Mouse (Mus musculus) natural killer cell, adult 2 months (primary cell): ENCODE data around the gene Peli2.

ENCODE experiments used
- DNase-seq, 2 experiments: peaks; one replicate each; pipeline ENCODE4 v3.0.0; 2022; ENCODE audit warnings: low spot score in 2 of 2

The Peli2 gene

DNA sequence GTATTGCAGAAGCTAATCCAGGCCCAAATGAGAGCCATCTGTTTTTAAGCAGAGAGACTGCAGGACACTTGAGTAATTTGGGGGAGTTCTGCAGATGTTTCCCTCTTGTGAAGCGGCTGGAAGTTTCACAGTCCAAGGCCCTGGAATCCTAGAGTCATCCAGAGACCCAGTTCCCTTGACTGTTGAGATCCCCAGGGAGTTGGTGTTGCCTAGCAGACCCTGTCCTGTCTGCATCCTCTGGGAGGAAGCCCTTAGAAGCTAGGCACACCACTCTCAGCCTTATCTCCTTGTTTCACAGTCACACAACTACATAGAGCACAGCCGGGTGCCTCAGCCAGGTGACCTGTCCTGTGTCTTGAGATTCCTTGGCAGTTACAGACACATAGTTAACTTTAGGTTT lies 30.9 kb downstream of the Peli2 start:
- DNase-seq, result no peak

DNA sequence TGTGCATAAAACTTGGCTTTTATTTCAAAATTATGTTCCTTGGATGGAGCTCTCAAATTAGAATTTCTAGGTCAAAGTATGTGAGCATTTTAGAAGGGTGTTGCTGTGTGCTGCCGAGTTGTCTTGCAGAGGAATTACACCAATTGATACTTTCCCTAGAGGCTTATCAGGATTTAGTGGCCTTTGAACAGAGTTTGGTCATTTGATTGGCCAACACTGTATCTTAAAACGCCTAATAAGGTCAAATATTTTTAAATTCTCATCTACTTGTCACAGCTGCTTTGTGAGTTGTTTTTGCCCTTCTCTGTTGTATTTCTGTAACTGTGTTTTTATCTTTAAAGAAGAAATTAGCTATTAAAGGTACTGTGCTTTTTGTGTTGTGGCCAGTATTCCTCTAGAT lies 32.4 kb downstream of the Peli2 start:
- DNase-seq, result no peak

DNA sequence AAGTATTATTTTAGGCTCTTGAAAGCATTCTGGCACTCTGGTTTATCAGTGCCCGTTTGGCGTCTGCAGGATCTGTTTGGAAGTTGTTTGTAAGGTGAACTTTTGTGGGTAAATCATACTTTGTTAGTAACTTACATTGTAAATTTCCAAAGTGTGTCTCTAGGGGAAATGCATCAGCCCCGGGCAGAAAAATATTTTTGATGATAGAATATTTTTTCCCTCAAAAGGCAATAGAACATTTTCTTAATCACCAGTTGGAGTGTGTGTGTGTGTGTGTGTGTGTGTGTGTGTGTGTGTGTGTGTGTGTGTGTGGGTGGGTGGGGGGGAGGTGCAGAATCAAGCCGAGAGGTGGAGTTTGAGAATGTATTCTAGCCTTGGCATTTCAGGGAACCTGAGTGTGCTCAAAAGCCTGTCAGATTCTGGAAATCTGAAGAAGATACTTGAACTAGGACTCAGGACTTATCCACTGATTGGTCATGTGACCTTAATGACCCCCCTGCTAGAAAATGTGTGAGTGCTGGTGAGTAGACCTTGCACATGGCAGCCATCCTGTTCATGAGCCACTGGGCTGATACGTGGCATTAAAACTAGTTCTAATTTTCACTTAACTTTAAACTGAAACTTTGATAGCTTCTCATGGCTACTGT lies 33.4 kb downstream of the Peli2 start:
- no peak for DNase-seq

DNA sequence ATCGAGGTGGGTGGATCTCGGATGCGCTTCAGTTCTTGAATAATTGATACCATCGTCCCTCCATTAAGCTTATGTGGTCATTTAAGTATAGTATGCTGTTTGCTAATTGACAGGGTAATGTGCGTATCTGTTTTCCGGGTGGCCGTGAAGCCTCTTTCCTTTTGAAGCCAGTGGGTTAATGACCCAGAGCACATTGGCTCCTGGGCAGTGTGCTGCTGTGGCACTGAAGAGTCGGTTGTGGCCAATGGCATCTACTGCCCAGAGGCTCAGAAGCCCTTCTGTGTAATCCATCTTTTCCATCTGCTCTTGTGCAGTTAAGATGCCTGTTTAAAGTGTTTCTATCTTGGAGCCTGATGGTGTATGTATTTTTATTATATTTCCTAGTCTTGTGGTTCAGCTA lies 34.0 kb downstream of the Peli2 start:
- no peak for DNase-seq

DNA sequence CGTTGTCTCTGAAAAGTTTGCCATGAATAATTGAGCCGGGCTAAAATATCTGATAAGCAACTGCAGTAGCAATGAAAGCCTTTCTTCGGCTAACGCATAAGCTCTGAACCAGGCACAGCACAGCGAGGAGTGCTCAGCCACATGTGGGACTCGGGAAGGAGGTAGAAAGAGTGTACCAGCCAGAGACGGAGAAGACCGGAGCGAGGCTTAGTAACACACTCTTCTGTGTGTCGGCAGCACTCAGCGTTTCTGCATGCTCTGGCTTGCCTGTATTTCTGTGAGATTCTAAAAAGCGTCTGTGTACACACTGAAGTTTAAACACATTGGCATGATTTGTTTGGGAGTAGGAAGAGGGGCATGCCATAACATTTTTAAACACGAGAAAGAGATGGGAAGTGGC lies 34.5 kb downstream of the Peli2 start:
- DNase-seq, result no peak

DNA sequence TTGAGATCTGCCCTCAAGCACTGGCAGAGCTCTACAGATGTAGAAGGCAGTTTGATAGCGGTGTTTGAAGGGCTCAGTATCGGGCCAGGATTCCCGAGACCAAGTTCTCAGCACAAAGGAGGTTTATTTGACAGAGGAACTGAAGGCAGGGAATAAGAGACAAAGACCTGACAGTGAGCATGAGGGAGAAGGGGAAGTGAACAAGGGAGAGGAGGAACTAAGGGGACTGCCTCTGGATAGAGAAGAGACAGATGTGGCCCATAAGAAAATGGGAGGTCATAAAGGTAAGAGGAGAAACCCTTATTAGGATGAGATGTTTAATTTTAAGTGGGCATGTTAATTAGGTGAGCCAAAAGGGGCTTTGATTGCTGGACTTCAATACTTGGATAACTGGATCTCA lies 36.5 kb downstream of the Peli2 start:
- DNase-seq, result no peak

DNA sequence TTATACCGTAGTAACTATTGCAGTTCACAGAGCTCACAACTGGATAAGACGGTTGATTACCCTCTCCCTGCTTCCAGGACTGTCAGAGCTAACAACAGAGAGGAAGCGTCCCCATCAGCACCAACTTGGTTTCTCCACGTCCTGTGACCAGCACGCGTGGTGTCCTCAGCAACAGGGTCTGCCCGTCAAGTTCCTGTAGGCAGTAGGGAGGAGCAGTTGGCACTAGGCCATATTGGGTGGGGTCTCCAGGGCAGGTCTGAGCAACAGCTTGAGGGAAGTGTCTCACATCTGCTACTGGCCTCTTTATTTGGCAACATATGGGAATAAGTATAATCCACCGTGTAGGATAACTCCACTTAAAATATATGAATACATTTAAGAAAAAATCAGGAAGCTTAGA lies 37.2 kb downstream of the Peli2 start:
- DNase-seq, result no peak

DNA sequence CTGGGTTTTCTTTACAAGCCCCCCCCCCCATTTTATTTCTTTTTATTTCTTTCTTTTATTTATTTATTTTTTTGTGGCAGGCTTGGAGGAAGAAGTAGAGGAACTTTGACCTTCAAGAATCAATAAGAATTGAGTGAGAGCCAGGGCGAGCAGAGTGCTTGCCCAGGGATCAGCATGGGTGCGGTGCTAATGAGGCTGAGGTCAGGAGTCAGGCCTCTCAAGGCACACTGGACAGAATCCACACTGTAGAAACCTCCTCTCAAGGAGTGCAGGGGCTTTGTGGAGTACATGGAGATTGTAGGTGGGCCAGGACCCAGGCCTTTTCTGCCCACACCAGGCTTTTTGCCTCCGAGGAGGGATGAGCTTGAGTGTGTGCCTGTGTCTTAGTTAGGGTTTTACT lies 38.8 kb downstream of the Peli2 start:
- no peak for DNase-seq

DNA sequence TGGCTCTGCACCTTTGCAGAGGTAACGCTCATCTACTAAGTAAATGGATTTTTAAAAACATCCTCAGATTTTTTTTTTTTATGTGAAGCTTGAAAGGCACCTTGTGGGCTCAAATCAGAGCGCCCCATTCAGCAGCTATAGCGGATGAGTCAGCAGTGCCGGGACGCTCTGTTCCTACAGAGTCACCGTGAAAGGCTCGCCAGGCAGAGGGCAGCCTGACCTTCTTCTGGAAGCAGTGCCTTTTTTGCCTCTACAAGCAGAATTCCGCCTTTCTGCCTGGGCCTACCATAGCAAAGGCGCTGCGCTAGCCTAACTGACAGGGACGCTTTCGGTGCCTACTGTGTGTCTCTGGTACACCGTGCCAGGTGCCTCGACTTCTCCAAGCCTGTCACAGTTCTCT lies 41.8 kb downstream of the Peli2 start:
- no peak for DNase-seq

DNA sequence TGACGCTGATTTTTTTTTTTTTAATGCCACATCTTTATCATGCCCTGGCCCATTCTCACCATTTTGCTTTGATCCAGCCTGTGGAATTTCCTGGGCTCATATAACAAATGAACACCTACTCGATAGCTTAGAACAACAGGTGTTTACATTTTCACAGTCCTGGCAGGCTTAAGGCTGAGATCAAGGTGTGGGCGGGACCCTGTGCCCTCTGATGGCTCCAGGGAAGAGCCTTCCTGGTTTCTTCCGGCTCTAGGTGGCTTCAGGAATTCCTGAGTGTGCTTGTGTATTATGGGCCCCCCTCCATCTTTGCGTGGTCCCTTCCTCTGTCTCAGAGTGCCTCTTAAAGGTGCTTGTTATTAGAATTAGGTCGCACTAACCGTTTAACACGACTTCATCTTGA lies 44.3 kb downstream of the Peli2 start:
- DNase-seq, result no peak

DNA sequence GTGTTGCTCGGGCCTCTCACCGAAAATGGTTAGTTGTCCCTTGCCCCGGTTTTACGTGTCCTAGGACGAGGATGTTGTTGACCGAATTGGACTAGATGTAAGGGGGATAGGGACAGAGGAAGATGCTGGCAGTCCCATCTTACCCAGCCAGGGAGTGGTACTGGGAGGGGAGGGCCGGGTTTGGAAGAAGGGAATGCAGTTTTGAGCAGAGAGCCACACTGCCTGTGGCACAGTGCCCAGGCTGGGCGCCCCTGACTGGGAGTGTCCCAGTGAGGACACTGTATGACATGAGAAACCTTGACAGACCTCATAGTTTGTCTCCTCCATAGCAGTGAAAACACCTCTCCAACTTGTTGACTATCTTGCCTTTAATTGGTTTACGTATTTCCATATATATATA lies 45.8 kb downstream of the Peli2 start:
- DNase-seq, result no peak

DNA sequence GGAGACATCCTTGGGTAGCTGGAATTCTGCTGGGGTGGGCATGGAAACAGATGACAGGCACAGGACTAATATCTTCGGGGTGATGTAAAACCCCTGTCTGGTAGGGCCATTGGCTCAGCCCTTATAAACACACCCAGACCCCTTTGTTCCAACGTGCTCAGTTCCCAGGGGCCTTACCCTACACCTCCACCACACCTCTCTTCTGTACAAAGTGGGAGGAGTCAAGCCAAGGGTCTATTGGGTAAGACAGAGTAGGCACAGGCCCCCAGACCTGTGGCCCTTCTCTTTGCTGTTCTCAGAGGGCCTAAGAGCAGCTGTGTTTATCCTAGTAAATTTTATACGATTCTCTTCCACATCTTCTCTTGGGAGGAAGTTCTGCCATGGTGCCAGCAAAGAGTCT lies 46.4 kb downstream of the Peli2 start:
- no peak for DNase-seq

DNA sequence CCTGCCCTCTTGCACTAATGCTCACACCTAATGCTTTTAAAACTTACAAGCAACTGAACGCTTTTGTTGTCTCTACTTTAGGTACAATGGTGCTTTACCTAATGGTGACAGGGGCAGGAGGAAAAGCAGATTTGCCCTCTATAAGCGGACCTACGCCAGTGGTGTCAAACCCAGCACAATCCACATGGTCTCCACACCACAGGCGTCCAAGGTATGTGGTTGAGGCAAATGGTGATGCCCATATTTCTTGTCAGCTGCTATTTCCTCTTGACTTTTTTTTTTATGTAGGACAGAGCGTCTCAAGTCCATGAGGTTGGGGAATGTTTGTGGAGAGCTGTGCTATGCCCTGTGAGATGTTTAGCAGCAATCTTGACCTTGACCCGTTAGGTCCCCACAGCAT lies 47.5 kb downstream of the Peli2 start:
- no peak for DNase-seq

DNA sequence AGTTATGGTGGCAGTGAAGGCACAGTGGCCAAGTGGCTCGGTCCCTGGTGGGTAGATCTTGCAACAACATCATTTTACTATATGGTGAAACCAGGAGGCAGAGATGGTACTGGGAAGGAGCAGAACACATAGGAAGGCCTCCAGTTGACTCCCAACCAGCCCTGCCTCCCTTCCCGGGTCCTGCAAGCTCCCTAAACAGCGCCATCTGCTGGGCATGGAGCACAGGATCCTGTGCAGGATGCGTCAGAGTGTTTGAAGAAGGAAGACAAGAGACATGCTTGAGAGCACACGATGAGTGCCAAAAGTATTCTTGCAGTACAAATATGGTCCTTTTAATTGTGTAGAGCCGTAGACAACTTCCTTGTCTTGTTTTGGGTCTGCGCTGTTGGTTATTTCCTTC lies 49.3 kb downstream of the Peli2 start:
- no peak for DNase-seq

DNA sequence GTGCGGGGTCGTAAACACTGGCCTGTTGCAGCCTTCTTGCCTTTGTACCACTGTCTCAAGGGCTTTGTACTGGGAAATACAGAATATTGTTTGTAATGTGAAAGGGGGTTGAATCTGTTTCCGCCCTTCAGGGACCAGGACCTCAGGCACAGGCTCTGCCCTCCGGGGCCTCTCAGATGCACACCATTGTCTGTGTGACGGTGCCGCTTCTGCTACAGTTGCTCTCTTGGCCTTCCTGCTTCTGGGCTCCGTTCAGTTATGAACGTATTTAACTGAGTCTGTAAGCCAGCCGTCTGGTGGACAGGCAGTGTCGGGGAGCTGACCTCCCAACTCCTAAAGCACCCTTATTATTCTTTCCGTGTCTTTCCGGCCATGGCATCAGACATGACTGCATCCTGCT lies 50.6 kb downstream of the Peli2 start:
- DNase-seq, result no peak

DNA sequence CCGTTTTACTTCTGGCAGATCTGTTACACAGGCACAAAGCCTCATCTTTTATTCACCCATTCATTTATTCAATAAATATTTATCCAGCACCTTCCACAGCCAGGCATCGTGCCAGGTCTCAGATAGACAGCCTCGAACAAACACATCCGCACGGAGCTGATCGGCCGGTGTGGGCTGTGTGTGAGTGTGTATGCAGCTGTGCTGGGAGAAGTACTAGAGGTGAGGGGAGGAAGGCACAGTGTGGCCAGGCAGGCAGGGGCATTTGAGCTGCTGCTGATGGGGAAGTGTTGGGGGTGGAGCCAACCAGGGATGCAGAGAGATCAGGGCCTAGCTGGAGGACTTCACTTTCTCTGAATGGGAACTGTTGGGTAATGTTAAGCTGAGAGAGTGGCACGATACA lies 51.4 kb downstream of the Peli2 start:
- no peak for DNase-seq

DNA sequence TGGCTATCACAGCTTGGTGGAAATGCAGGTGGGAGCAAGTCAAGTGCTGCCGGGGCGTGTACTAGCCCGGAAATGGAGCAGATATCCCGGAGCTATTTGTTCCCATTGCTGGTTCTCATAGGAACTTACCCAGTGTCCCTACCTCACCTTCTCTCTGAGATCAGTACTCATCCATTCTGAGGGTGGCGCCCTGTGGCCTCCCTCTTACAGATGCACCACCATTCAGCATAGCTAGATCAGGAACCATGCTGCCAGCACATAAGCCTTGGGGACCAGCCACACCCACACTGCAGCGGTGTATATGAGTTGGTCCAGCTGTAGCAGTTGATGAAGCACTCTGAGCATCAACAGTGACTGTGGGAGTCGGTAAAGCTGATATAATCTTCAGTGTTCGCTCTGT lies 52.3 kb downstream of the Peli2 start:
- DNase-seq, result no peak

DNA sequence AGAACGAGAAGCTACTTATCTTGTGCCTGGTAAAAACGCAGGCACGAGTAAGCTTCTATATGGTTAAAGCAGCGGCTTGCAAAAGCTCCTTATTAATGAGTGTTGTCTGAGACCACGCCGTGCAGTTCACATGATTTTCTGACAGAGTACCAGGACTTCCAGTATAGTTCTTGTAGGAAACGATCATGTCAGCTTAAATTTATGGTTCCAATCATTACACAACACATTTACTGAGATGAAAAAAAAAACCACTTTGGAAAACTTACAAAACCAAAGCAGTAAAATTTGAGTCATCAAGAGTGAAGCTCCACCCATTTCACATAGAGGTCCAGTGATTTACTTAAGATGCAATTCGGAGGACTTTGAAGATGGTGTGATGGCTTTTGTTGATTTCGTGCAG lies 53.2 kb downstream of the Peli2 start:
- no peak for DNase-seq

DNA sequence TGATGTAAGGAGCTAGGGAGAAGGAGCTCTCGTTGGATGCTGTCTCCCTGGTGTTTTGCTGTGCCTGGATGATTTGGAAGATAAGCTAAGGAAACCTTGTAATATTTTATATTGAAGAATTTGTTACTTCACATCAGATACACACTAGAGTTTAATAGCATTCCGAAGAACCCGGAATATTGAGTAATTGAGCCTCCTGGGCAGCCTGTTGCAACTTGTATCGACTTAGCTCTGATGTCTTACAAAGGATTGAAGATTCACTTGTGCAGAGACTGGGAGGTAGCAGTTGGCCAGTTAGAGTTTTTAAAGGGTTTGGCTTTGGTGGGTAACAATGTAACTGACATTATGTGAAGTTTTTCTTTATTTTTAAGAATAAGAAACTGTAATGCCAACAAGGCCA lies 53.7 kb downstream of the Peli2 start:
- no peak for DNase-seq

DNA sequence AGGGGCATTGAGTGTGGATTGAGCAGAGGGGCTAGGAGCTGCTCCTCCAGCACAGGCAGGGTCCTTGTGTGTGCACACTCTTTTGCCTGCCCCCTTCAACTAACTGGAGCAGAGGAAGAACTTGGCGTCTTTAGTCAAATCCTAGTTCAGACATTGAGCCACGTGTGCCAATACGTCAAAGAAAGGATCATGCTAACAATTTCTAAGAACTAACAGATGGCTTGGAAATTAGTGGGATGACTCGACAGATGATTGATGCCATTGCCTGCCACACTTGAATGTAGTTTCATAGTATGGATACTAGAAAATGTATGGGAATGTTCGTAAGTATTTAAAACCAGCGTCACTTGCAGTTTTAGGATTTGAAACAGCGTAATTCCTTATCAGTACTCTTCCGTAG lies 54.5 kb downstream of the Peli2 start:
- DNase-seq, result no peak

DNA sequence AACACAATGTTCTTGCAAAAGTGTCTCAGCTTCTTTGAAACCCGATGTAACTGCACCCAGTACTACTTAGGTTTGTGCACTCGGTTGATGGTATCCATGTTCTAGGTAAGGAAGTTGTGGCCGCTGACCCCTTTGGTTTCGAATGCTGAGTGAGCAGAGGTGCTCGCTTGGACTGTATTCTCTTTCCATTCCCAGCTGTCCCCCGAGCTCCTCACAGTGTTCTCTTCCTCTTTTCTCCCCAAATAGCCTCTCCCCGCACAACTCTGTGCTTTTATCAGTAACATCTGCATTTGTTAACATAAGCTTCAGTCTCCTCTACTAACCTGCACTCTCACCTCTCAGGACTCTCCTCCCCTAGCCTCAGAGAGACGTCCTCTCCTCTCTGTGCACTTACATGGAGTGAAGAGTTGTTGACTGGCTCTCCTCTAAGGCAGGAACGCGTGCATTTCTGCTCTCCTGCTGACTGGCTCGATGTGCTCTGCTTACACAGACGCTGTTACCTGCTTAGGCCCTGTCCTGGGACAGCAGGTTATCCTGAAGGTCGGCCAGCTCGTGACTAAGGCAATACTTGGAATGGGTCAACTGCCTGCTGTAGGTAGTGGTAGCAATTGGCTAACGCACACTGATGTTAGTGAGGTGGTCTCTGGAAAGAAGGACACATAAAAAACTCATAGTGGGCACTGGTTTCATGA lies 57.8 kb downstream of the Peli2 start:
- DNase-seq, result no peak

DNA sequence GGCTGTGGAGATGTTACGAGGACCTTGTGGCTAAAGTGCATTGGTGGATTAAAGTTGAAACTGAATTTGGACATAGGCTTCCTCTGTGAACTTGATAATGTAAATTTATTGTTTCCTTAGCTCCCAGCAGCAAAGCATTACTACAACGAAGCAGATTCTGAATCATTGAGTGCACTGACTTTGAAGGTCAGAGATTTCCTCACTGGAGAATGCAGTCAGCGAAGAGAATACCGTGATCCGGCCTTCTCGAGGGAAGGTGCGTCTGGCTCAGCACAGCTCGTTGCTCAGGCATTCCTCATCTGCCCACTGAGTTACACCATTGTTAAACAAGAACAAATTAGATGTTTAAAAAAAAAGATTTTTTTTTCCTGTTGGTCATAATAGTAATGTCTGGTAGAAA lies 58.4 kb downstream of the Peli2 start:
- no peak for DNase-seq

DNA sequence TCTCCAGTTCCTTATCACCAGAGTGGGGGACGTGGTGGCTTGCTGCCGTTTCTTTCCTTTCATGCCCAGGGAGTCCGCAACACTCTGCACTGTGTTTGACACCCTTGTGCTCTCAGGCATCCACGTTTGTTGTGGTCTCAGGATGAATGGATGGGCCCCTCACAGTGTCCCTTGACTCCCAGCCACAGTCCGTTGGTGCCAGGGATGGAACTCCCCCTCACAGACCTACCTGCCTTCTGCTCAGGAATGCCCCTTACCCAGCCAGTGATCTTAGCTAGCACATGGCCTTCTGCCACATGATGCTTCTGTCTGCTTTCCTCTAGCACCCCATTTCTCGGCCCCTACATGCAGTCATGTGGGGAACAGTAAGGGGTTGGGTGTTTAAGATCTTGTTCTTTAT lies 65.7 kb downstream of the Peli2 start:
- no peak for DNase-seq

DNA sequence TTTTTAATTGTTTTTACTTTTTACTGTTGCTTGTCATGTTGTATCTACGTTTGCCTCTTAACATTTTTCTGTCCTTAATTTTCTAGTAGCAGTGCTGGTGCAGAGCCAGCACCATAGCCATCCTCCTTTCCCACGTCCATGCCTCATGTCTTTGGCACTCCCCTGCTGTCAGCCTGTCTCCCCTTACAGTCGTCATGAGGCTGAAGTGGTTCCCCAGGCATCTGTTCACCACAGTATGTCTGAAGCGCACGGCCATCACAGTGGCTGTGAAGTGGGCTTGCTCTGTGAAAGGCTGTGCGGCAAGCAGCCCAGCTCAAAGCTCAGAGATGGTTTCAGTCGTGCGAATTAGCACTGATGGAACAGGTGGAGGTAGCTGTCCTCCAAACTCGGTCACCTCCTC lies 66.5 kb downstream of the Peli2 start:
- no peak for DNase-seq
